Mouse (Mus musculus) embryonic fibroblast, embryonic 13.5 days (primary cell): ENCODE results near the gene Rab1a. TPM values are rescaled to one million over a fixed set of nuclear protein-coding genes. Genes with fewer than 3 reads are reported as not detected.
"Not testable (repeated sequence)": the region's sequence is repeated elsewhere in the genome, so short reads cannot be mapped to it uniquely, and the experiment has no call there.

ENCODE experiments used
- H3K27ac ChIP-seq: 2 replicates; pipeline ENCODE4 v1.5.1; 2012; ENCODE audit warnings: low read length, control low read depth, inconsistent platforms; ENCODE audit not compliant: insufficient read depth
- H3K4me1 ChIP-seq: 2 replicates; pipeline ENCODE4 v1.6.1; 2011; ENCODE audit warnings: low read length; ENCODE audit not compliant: control insufficient read depth, insufficient read depth
- H3K4me3 ChIP-seq: 2 replicates; pipeline ENCODE4 v1.5.1; 2011; ENCODE audit warnings: mild to moderate bottlenecking, control low read depth, low read length; ENCODE audit not compliant: insufficient read depth
- CTCF ChIP-seq: IDR thresholded peaks from 2 replicates; pipeline ENCODE4 v1.5.1; 2011; ENCODE audit warnings: mild to moderate bottlenecking, control low read depth, low read length, moderate library complexity, borderline replicate concordance; ENCODE audit not compliant: insufficient read depth
- POLR2A ChIP-seq: IDR thresholded peaks from 2 replicates; pipeline ENCODE4 v1.6.1; 2011; ENCODE audit warnings: low read depth, mild to moderate bottlenecking, control low read depth, low read length, moderate library complexity
- polyA plus RNA-seq: library from polyadenylated mRNA; stranded (reverse); fragments of >200 nt; gene quantifications from 2 replicates; pipeline ENCODE4 v1.2.4, GENCODE M21; 2011; ENCODE audit warnings: low read depth; ENCODE audit not compliant: missing spikeins, insufficient read length

Gene Rab1a
- polyA plus RNA-seq, 1 experiment: 406 TPM

DNA sequence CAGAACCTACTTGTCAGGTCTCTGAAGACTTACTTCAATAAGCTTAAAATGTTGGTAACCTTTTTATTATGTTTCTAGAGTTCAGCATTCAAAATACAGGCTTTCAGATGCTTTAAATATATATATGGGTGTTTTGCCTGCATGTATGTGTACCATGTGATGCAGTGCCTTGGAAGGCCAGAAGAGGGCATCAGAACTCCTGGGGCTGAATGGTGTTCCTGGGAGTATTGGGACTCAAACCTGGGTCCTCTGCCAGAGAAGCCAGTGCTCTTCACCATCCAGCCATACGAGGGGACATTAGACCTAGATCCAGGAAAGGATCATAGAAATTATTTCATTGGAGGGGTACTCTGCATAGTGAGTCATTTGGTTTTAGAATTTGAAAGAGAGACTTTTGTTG lies 13.5 kb downstream of the Rab1a start:
- Histone ChIP-seq H3K4me1 (peaks cover 2% of the 10 kb centered on the region), H3K27ac (no peak overlapping the region), H3K4me3 (no peak overlapping the region)
- TF ChIP-seq CTCF (no peak), POLR2A (no peak)

- no peaks in the 10 kb centered on the region; the same call in 1 of the 2 replicates for H3K4me1 ChIP-seq
- H3K27ac ChIP-seq: no peak overlapping the region
- H3K4me3 ChIP-seq: no peak overlapping the region
- TF ChIP-seq CTCF (no peak), POLR2A (no peak)
Measured at GRCm38 (mm10) chr11:20216415-20216814, 15.2 kb downstream of the Rab1a start.

DNA sequence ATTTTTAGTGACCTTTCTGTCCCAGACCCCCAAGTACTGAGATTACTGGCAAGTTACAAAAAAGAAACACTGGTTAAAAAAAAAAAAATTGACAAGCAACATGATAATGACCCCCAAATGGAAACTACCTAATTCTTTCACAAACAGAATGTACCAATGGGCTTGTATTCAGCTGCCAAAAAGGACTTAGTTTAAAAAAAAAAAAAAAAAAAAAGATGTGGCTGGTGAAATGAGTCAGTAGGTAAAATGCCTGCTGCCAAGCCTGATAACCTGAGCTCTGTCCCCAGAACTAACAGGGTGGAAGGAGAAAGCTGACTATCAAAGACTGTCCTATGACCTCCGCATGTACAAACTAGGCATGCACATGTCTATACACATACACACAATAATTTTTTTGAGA lies 16.0 kb downstream of the Rab1a start:
- Histone ChIP-seq H3K4me1 (no peaks in the 10 kb centered on the region; the same call in 1 of the 2 replicates), H3K4me3 (no peak overlapping the region), H3K27ac (no peak overlapping the region)
- TF ChIP-seq POLR2A (no peak), CTCF (no peak)

DNA sequence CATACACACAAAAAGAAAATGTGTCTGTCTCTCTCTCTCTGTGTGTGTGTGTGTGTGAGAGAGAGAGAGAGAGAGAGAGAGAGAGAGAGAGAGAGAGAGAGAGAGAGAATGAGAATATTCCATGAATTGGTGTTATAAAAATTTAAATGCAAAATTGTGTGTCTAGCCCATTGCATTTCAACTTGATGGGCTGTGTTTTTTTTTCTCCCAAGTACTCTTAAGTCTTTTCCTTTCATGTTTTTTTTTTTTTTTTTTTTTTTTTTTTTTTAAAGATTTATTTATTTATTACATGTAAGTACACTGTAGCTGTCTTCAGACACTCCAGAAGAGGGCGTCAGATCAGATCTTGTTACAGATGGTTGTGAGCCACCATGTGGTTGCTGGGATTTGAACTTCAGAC lies 20.4 kb downstream of the Rab1a start:
- not testable (repeated sequence) for H3K4me3 ChIP-seq, H3K27ac ChIP-seq, H3K4me1 ChIP-seq

- TF ChIP-seq CTCF (no peak), POLR2A (no peak)
- H3K4me1 ChIP-seq: no peaks in the 10 kb centered on the region
- H3K27ac ChIP-seq: no peak overlapping the region
- no peak overlapping the region for H3K4me3 ChIP-seq
Measured at GRCm38 (mm10) chr11:20224196-20224595, 23.0 kb downstream of the Rab1a start.

DNA sequence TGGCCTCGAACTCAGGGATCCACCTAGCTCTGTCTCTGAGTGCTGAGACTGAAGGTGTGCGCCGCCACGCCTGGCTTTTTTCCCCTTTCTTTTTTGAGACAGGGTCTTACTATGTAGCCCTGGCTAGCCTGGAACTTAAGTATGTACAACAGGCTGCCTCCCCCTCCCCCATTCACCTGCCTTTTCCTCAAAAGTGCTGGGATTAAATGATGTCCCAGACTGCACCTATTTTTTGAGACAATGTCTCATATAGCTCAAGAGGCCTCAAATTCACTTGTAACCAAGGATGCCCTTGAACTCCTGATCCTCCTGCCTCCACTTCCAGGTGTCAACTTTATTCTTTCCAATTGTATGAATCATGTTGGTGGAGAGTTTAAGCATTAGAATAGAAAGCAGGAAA lies 24.7 kb downstream of the Rab1a start:
- H3K27ac ChIP-seq: no peak overlapping the region
- H3K4me1 ChIP-seq: no peaks in the 10 kb centered on the region
- TF ChIP-seq POLR2A: no peak
- TF ChIP-seq CTCF: no peak

DNA sequence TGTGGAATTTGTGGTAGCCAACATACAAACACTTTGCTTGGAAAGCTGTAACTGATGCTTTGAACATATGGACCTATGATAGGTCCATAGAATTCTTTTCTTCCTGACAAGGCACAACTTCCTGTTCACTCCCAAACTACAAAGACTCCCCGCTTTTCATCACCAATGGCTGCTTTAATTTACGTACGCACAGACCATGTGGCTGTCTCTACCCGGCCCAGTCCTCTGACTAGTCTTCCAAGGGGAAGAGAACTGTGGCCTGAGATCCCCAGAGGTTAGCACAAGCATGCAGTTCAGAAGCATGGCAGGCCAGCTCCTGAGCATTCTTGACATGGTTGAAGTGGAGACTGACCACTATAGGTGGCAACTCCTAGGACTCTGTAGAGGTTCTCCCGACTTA lies 27.4 kb downstream of the Rab1a start:
- Histone ChIP-seq H3K4me1 (no peaks in the 10 kb centered on the region), H3K4me3 (no peak overlapping the region), H3K27ac (no peak overlapping the region)
- TF ChIP-seq CTCF (no peak), POLR2A (no peak)

More for the DNA sequence above, 24.7 kb downstream of the Rab1a start:
- H3K4me3 ChIP-seq: no peak overlapping the region

DNA sequence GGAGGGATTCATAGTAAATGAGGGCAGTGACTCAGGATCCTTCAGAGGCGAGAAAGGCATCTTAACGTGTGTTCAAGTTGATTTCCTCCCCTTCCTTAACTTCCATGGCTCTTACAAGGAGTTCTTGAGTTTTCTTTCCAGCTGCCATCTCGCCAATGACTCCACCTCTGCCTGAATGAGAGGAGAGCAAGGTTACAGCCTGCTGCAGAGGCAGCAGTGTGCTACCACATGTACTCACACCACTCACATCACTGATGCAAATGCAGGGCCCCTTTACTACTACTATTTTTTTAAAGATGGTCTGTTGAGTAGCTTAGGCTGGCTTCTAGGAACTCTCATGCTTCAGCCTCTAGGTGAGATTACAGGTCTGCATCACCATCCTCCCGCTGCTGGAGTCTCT lies 28.1 kb downstream of the Rab1a start:
- Histone ChIP-seq H3K4me1 (no peaks in the 10 kb centered on the region), H3K27ac (no peak overlapping the region), H3K4me3 (no peak overlapping the region)
- TF ChIP-seq POLR2A (no peak), CTCF (no peak)

DNA sequence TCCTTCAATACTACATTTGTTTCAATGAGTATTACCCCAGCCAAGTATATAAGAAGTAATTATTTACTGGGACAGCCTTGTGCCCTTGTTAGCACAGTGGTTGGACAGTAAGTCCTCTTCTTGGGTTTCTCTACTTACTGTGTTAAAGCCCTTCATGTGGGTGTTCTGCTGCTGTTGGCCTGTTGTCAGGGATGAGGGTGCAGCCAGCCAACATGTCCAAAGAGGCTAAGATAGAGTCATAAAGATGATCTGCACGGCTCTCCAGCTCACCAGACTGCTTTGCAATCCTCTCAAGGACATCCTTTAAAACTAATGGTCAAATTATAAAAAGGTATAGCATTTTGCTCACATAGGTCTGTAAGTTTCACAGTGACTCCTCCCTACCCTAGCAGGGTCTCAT lies 29.1 kb downstream of the Rab1a start:
- Histone ChIP-seq H3K4me3 (no peak overlapping the region), H3K27ac (no peak overlapping the region), H3K4me1 (no peaks in the 10 kb centered on the region)
- TF ChIP-seq POLR2A: no peak
- TF ChIP-seq CTCF: no peak

DNA sequence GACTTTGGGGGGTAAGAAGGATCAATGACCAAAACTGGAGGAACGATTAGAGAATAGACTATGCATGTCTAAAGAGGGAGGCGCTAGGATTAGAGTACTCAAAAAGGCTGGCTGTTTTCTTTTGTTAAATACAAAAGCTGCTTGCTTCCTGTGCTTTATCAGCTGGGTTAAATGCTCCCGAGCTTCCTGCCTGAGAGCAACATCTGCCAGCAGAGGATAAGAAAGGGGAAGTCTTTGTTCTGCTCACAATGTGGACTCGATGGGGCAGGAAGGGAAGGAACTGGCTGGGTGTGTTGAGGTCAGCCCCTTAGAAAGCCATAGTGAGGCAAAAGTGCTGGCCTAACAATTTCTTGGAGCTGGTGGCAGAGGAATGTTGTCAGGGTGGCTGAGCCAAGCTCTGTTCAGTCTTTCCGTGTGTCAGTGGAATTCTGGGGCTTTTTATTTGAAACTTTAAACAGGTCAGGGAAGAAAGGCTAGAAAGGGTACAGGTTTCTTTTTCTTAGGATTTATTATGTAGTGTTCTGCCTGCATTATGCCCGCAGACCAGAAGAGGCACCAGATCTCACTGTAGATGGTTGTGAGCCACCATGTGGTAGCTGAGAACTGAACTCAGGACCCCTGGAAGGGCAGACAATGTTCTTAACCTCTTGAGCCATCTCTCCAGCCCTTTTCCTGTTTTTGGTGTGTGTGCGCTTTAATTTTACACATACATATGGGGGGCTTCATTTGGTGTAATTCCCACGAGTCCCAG lies 30.1 kb downstream of the Rab1a start:
- Histone ChIP-seq H3K4me3 (no peak overlapping the region), H3K4me1 (no peaks in the 10 kb centered on the region), H3K27ac (no peak overlapping the region)
- TF ChIP-seq POLR2A: no peak
- TF ChIP-seq CTCF: no peak
